Mouse (Mus musculus) adrenal gland, adult 2 months (tissue): Measurements from ENCODE around the gene Klf3. TPM values are rescaled to one million over a fixed set of nuclear protein-coding genes. Genes with fewer than 3 reads are reported as not detected.

Experiments
- DNase-seq: peaks from one replicate; pipeline ENCODE4 v3.0.0; 2021
- polyA plus RNA-seq: library from polyadenylated mRNA; depleted of rRNA; stranded (reverse); fragments of >200 nt; gene quantifications from 2 replicates; pipeline ENCODE4 v1.2.3, GENCODE M21; 2012
- total RNA-seq, 2 experiments: library from RNA; stranded (reverse); gene quantifications; 2 replicates each; pipeline ENCODE4 v1.2.3; 2021

Klf3 gene
- total and polyA plus RNA-seq, 3 experiments, result 62.1 to 80.7 (median 69.2) TPM

DNA sequence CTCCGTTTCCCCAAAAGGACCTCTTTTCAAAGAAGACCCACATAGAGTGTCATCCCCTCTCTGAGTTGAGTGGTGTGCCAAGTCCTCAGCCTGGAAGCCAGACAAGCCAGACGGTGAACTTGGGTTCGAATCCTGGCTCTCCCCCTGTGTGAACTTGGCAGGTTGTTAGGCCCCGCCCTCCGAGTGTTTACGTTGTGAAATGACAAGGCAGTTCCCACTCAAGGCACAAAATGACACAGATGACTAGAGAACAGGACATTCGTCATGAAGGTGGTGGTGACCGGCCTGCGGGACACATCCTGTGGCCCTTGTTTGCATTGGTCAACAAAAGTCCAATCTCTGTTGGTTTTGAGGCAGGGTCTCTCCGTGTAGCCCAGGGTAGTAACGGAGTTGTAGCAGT lies 6.7 kb downstream of the Klf3 start:
- no peak for DNase-seq

DNA sequence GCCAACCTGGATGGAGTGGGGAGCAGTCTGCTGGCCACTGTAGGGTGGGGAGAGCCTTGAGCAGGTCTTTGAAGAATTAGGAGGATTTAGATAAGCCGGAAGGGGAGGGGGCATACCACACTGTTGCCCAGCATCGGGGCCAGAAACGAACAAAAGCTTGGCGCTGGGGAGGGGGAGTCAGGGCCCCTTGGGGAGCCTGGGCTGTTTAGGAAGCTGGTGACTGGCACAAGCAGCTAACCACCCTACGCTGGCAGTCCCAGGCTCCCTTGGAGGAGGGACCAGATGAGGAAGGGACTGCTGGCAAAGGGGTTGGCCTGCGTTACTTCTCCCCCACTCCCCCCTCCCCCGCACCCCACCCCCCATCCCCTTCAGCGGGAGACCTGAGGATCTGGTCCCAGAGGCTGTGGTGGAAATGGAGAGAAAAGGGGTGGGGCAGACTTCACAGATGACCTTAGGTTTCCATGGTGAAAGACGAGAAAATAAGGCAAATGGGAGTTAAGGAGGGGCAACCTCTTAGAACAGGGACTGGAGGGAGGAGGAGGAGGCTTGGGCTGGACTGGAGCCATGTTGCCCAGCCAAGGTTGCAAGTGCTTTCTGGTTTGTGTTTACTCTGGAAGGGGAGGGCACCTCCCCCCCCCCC lies 7.8 kb downstream of the Klf3 start:
- DNase-seq, result peak; percentile 65

DNA sequence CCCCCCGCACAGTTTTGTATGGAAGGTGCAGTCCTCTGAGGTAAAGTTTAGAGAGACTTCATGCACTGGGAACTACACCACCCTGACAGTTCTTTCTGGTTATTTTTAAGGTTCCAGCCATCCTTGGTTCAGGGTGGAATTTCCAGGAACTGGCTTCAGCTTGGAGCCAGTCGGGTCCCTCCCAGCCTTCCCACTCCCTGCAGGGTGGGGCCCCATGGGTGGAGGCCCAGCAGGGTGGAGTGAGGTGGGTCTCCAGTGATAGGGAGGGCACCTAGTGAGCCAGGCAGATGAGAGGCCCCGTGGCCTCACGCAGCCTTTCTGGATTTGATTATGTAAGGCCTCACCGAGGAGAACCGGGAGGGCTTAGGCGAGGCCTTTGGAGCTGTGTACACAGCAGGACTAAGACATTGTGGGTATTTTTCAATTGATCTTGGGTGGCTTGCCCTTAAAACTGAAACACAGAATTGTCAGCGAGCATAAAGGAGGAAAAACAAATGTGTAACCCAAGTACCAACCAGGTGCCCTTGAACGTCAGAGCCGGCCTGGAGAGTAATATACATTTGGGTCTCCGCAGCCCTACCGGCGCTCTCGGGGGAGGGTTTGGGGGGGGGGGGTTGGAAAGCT lies 8.4 kb downstream of the Klf3 start:
- peak; percentile 78 for DNase-seq

DNA sequence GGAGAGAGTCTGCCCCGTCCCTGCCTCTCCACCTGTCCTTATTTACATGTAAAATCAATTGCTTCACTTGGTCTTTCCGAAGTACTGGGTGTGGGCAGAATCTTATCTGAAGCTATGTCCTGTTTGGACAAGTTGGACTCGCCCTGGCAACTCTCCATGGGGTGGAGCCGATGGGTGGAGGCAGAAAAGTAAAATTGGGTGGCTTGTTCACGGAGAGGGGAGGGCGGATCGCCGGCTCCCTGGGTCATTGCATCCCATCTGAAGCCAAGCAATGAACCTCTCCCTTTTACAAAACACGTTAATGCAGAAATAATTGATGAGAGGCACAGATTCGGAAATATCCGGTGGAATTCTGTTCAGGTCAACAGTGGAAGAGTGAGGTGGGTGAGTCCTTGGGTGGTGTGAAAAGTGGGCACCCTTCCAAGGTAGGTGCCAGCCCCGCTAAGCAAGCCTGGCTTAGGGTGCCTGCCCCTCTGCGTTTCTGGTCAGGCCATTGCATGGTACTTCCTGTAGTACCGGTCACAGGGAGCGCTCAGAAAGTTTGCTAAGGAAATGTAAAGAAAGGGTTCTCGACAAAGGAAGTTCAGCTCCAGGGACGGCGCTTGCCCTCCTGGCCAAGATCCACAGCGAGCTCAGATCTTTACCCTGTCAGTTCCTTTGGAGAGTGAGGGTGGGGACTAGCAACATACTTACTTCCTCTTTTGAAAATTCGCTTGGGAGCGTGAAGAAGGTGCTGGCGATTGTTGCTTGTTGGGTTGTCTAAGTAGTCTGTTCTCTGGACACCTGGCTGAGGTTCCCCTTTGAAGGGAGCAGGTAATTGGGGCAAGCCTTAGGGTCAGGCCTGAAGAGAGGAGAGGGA lies 9.2 kb downstream of the Klf3 start:
- DNase-seq, result peak; percentile 92

DNA sequence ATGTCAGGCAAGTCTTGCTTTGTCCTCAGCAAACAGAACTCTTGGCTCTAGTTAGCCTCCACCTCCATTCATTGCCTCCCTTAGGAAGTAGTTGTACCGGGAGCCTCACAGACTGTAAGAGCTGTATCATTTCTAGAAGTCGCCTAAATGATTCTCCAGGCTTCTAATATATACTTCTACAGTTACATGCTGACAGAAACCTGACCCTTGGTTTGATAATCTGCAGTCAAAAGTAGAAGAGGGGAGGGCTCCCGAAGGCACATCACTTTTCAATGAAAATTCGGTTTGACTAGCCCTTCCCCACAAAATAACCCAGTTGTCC lies 9.8 kb downstream of the Klf3 start:
- no peak for DNase-seq

DNA sequence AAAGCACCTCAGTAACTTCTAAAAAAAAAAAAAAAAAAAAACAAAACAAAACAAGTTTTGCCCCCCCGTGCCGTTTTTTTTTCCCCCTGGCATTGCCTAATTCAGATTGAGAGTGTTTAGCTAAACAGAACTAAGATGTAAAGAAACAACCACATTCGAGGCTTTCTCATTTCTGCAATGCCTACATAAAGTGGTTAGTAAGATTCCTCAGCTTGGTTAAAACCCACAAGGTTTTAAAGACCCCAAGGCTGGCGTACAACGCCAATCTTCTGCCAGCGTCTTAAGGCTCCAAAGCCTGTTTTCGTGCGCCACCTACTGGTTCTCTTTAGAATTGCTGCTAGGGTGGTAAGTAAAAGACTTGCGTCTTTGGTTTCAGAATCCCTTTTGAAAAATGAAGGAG lies 10.2 kb downstream of the Klf3 start:
- peak; percentile 85 for DNase-seq

DNA sequence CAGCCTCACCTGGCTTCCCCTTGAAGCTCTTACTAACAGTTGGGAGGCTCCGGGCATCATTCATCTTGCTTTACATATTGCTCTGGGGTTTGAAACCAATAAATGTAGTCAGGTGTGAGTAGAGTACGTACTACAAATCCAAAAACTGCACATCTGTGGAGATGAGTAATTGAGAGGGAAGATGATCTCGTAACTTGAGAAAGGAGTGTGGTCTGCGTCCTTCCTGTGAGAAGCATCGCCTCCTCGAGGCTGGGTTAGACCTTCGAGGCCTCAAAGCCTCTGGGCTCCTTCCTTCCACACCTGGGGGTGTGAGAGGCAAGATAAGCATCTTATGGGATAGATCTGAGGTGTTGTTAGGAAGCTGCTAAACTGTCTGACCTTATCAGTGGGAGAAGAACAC lies 11.2 kb downstream of the Klf3 start:
- no peak for DNase-seq

DNA sequence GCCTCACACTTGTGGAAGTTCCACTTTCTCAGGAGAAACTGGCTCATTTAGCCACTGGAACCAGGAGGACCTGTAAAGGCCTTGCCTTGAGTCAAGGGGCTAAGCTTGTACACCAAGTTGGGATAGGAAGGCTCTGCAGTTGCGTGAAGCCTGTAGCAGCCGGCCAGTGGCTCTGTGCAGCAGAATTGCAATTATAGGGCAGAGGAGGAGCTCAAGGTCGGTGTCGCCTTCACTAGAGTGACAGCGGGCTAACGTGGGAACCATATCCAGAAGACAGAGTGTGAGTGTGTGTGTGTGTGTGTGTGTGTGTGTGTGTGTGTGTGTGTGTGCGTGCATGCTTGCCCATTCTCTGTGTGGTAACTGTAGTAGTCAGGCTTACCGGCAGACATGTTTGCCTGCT lies 12.4 kb downstream of the Klf3 start:
- peak; percentile 60 for DNase-seq

DNA sequence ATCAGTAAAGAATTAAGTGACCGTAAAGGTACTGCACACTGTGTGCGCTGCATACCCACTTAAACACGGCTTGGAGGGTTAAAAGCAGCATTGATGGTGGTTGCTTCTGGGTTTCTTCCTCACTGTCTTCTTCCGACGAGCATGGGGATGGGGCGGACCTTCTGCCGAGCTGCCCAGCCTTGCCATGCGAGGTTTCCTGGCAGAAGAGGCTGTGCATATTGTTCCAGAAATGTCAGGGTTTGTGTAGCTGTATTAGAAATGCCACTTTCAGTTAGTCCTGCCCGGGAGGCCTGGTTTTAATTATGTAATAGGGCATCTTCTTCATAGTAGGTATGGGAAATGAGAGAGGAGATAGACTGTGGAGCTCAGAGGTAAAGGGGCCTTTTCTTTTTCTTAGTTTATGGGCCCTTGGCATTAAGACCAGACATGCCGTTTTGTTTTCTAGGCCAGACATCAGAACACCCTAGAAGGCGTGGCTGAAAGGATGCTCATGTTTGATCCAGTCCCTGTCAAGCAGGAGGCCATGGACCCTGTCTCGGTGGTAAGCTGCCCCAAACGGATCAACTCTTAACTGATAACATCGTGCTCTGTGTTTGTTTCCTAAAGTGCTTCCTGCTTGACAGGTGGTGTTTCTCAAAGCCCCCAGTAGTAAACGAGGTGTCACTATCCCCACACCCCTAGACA lies 13.2 kb downstream of the Klf3 start:
- no peak for DNase-seq

DNA sequence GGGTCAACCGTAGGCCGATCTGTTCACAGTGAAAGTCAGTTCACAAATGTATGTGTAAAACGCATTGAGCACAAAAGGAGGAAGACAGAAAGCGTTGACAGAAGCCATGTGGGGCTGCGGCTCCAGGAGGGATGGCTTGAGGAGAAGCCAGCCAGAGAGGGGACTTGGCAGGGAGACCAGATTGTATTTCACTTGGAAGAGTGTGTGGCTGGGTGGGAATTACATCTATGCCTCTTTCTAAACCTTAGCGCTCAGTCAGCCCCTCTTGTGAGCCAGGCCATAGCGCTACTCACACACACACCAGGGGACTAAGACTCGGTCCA lies 13.7 kb downstream of the Klf3 start:
- DNase-seq, result no peak

DNA sequence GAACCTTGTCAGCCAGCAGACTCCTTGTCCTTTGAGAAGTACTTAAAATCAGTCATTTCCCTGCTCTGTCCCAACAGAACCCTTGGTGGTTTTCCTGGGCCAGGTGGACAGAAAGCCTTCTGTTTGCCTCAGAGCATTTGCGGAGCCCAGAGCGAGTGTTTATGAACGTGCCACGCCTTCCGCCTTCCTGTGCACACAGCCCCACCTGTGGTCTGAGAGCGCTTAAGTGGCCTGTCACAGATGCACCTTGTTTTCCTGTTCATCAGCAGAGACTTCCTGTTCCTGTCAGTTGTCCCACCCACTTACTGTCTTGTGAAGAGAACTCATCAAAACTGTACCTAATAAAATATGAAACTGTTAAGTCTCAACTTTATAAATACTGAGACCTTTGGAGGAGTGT lies 16.2 kb downstream of the Klf3 start:
- DNase-seq, result no peak

DNA sequence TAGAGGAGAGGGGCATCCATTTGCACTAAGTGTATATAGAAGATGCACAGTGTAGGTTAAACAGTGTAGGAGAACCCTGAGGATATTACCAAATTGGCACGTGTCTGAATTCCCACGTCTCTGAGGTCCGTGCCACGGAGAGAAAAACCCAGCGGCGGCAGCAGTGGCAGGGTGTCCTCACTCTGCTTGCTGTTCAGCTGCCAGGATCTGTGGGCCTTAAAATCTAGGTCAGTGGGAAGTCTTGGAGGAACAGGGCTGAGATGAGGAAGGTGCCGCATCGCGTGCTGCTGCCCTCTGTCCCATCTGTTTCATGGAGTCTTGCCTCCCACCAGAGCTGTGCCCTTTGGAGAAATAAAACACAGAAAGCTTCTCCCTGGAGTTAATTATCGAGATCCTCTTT lies 16.9 kb downstream of the Klf3 start:
- DNase-seq, result no peak

DNA sequence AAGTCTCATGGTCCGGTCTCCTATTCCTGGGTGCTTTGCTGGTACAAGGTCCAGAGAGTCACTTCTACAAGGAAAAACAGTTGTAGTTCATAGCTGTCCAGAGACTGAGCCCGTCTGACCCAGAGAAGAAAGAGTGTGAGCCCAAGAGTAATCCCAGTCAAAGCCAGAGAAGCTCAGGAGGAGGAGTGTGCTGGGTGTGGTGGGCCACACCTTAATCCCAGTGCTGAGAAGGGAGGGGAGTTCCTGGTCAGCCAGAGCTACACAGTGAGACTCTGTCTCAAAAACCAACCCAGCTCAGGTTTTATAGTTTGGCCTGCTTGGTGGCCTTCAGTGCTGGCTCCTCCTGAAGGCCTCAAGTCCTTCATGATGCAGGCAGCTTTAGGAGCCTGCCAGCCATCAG lies 18.1 kb downstream of the Klf3 start:
- DNase-seq, result no peak

DNA sequence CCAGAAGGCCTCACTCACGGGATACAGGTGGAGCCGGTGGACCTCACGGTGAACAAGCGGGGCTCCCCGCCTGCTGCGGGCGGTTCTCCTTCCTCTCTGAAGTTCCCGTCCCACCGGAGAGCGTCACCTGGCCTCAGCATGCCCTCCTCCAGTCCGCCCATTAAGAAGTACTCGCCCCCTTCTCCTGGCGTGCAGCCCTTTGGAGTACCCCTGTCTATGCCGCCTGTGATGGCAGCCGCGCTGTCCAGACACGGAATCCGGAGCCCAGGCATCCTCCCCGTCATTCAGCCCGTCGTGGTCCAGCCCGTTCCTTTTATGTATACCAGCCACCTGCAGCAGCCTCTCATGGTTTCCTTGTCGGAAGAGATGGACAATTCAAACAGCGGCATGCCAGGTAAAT lies 18.8 kb downstream of the Klf3 start:
- DNase-seq, result no peak

DNA sequence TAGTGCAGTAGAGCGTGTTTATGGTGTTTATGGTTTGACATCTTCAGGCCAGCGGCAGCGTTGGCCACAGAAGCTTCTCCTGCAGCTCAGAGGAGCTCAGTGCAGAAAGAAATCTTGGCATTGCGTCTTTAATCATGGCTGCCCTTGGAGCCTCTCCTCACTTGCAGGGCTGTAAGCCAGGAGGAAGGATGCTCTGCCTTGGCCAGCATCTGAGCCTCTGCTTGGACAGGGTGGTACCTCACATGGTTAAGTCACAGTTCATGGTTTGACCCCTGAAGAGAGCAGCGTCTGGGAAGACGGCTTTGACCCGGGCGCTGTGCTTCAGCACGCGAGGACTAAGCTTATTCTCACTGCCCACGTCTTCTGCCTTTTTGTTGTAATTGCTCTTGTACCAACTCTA lies 20.2 kb downstream of the Klf3 start:
- DNase-seq, result no peak

DNA sequence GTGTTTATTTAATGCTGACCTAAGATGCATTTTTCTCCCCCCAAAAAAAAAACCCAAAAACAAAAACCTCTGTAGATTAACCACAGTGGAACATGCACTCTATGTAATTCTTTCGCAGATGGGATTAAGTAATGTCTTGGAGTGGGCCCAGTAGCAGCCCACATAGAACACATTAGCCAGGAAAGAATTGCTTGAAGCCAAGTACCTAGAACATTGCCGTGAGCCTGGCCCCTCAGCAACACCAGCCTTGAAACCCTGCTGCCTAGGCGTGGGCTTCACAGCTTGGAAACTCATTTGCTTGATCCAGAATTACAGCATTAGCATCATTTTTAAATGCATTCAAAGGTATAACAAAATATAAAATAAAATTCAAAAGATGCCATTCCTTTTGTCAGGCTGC lies 21.6 kb downstream of the Klf3 start:
- no peak for DNase-seq

DNA sequence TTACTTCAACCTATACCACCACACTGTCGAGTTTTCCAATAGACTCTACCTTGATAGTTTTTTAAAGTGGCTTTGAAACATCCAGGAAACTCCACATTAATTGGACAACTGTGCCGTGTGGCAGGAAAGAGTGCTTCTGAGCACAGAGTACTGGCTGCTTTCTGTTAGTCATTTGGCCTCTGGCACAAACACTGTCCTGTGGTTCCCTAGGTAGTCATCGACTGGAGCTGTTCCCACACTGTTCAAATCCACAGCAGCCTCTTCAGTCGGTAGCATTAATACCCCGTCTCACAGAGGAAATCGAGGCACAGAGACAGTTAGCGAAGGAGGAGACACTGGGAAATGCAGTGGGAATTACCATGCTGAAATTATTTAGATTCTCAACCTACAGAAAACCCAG lies 22.3 kb downstream of the Klf3 start:
- no peak for DNase-seq

DNA sequence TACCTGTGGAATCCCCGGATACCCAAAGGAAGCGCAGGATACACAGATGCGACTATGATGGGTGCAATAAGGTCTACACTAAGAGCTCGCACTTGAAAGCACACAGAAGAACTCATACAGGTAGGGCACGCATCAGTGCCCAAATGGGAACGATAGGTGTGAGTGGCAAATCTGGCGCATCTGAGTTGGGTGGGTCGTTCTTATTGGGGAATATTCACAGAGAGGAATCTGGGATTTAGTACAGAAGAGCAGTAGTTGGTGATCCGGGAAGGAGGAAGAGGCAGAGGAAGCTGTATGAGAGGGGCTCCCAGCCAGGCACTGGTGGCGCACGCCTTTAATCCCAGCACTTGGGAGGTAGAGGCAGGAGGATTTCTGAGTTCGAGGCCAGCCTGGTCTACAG lies 24.0 kb downstream of the Klf3 start:
- no peak for DNase-seq

DNA sequence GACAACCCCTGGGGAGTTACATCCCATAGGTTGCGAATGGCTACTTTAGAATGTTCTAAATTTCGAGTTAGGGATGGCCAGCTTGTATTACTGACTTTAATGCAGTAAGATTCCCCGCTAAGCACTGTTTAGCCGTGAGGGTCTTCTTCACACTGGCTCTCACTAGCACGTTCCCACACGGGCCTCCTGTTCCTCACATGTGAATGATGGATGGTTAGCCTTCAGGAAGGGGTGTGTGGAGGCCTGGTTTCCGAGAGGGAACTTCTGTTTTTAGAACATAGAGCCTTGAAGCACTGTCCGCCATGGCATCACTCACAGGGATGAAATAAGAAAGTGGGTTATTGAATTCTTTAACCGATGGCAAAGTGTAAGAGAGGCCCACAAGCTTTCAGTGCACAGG lies 25.1 kb downstream of the Klf3 start:
- DNase-seq, result no peak

DNA sequence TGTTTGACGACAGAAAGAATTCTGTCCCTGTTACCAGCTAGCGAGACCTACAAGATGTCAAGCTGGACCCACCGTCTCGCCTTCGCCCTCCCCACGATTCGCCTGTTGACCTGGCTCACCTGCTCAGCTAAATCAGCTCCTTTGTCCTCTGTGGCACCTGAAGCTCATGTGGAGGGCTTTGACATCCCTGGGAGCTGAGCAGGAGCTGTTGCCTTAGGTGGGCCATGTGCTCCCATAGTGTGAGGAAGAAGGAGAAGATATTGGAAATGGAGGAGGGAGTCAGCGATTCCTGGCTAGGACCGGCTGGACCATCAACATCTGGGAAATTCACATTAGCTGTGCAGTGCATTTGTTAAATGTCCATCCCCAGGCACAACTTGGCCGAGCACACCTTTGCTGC lies 26.4 kb downstream of the Klf3 start:
- DNase-seq, result no peak

DNA sequence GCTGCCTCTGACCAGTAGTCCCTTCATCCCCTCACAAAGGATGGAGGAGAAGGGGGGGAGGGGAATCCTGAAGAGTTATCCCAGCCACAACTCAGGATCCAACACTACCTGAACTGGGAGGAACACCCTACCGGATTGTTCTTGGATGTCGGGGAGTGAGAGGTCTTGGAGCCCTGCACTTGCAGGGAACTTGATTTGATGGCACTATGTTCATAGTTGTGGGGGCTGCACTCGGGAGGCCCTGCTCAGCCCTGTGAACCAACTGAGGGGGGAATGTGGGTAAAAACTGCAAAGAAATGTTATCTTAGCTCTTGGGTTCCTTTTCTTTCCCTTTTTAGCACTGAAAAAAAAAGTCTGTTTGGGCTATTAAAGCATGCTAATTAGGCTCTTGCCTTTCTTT lies 27.6 kb downstream of the Klf3 start:
- DNase-seq, result no peak

DNA sequence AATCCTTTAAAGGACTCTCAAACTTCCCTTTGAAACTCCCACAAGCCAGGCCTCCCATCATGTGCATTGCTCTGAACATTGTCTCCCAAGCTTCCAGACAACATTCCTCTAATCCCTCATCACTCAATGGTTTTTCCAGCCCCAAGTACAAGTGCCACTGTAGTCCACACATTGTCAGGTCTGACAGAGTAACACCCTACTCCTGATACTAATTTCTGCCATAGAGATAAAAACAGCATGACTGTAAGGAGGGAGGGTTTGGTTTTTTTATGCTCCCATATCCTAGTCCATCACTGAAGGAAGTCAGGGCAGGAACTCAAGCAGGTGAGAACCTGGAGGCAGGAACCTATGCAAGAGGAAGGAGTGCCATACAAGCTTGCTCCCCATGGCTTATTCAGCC lies 30.2 kb downstream of the Klf3 start:
- DNase-seq, result no peak

DNA sequence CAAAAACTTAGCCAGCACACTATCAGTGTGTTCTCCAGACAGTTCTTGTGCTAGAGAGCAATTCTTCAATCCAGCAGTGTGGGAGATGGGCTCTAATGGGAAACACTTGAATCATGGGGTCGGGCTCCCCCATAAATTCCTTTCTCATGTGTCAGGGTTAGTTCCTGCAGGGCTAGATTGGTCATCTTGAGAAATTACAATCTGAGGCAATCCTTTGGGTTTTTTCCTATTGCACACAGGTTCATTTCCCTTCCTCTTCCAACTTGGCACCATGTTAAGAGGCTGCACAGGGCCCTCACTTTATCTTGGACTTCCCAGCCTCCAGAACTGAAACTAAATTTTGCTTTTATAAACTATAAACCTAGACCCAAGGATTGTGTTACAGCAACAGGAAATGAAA lies 31.0 kb downstream of the Klf3 start:
- no peak for DNase-seq
